Mouse (Mus musculus): ENCODE data around the gene 9230104L09Rik. TPM values are rescaled to one million over a fixed set of nuclear protein-coding genes. Genes with fewer than 3 reads are reported as not detected.
A peak's percentile ranks its signal among the peaks of the same experiment; 100 is the strongest.

Gene 9230104L09Rik
- polyA plus RNA-seq, 1 experiment from 2014 or later = not detected

DNA sequence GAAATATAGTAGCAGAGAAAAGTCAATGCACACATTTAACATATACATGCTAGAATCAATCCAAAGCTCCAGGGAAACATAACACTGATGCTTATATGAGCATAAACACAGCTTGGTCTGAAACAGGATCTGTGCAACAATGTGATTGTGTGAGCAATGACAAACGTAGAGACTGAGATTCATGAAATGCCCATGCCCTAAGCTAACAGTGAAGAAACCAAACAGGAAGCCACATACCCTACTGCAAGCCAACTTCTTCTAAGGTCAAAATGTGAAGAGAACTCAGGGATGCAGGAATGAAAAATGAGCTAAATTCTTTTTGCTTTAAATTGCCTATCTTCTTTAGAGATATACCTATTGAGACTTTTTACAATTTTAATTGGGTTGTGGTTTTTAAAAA lies 4.1 kb upstream of the 9230104L09Rik start:
- H3K4me1 ChIP-seq (ENCODE audit: control insufficient read depth, insufficient read depth, low read length) = peaks cover 15% of the 10 kb centered on the region
- no peaks in the 10 kb centered on the region for H3K9me3 ChIP-seq (replicated peaks; ENCODE audit: control insufficient read depth, low read length)
- no peak overlapping the region for H3K4me2 ChIP-seq (ENCODE audit: low read length)
- WGBS = 87% methylated on average over 1 of the region's 1 CpGs
- no peak overlapping the region for H3K27ac ChIP-seq (ENCODE audit: low read depth, low read length)
- no peak for ATAC-seq
- peaks cover 24% of the 10 kb centered on the region for H3K36me3 ChIP-seq (ENCODE audit: control insufficient read depth, insufficient read depth, low read length)
- H3K4me3 ChIP-seq (ENCODE audit: low read depth, low read length) = no peak overlapping the region
- H3K27me3 ChIP-seq (replicated peaks; ENCODE audit: control insufficient read depth, insufficient read depth, low read length) = no peaks in the 10 kb centered on the region
- no peak overlapping the region for H3K9ac ChIP-seq (ENCODE audit: low read length)
- no peak for DNase-seq (ENCODE audit: low spot score)

DNA sequence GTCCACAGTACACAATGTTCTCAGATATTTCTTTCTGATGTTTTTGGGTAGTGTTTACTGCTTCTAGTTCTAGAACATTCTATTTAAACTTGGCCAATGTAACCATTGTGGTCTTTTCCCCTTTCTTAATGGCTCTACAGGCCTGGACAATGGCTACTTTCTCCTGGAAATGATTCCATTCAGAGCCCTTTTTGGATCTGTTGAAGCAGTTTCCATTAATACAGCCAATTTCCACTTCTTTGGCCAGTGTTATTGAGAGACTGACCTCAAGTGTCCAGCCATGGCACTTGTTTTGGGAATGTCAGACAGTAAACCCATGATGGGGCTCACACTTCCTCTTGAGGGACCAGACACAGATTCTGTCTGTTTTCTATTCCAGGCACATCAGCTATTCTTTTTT lies 3.1 kb downstream of the 9230104L09Rik start:
- no peak overlapping the region for H3K4me3 ChIP-seq (ENCODE audit: low read depth, low read length)
- no peak overlapping the region for H3K9ac ChIP-seq (ENCODE audit: low read length)
- no peak overlapping the region for H3K27ac ChIP-seq (ENCODE audit: low read depth, low read length)
- H3K9me3 ChIP-seq (replicated peaks; ENCODE audit: control insufficient read depth, low read length) = no peaks in the 10 kb centered on the region
- H3K27me3 ChIP-seq (replicated peaks; ENCODE audit: control insufficient read depth, insufficient read depth, low read length) = no peaks in the 10 kb centered on the region
- DNase-seq (ENCODE audit: low spot score) (no peak), ATAC-seq (no peak)
- H3K4me1 ChIP-seq (ENCODE audit: control insufficient read depth, insufficient read depth, low read length) = no peaks in the 10 kb centered on the region
- no peaks in the 10 kb centered on the region for H3K36me3 ChIP-seq (ENCODE audit: control insufficient read depth, insufficient read depth, low read length)
- no peak overlapping the region for H3K4me2 ChIP-seq (ENCODE audit: low read length)

DNA sequence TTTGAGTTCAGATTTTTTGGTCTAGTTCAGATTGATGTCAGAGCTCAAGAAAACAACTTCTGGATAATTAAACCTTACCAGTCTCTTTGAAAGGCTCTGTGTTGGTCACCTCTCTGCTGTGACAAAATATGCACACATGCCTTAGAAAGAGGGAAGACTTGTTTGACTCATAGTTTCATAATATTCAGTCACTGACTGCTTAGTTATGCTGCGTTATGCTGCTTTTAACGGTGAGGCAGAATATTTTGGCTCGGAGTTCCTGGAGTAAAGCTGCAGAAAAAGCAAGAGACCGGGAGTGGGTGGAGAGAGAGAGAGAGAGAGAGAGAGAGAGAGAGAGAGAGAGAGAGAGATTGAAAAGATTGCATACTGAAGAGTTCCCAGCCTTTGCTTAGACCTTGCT lies 3.8 kb downstream of the 9230104L09Rik start:
- Histone ChIP-seq H3K36me3 (ENCODE audit: control insufficient read depth, insufficient read depth, low read length) (no peaks in the 10 kb centered on the region), H3K9me3 (replicated peaks; ENCODE audit: control insufficient read depth, low read length) (no peaks in the 10 kb centered on the region), H3K4me2 (ENCODE audit: low read length) (no peak overlapping the region), H3K27me3 (replicated peaks; ENCODE audit: control insufficient read depth, insufficient read depth, low read length) (no peaks in the 10 kb centered on the region), H3K4me1 (ENCODE audit: control insufficient read depth, insufficient read depth, low read length) (no peaks in the 10 kb centered on the region), H3K9ac (ENCODE audit: low read length) (no peak overlapping the region), H3K27ac (ENCODE audit: low read depth, low read length) (no peak overlapping the region), H3K4me3 (ENCODE audit: low read depth, low read length) (no peak overlapping the region)
- ATAC-seq (no peak), DNase-seq (ENCODE audit: low spot score) (no peak)
- WGBS = 77% methylated on average over 4 of the region's 4 CpGs

DNA sequence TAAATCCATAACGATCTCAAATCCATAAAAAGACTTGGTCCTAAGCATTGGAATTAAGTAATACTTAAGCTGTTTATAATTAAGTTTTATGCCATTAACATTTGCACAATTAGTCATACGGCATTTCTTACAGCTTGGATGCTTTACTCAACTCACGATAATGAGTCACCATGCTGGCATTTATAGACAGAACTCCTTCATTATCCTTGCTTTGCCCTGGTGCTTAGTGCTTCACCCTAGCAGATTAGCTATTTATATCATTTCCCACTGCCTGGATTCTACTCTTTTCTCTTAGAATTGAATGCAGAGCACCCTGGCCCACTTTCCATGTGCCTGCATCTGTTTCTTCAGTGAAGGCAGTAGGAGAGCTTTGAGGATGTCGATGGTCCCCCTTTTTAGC lies 7.3 kb downstream of the 9230104L09Rik start:
- ATAC-seq (no peak), DNase-seq (ENCODE audit: low spot score) (peak; percentile 7)
- Histone ChIP-seq H3K36me3 (ENCODE audit: control insufficient read depth, insufficient read depth, low read length) (no peaks in the 10 kb centered on the region), H3K27ac (ENCODE audit: low read depth, low read length) (no peak overlapping the region), H3K9ac (ENCODE audit: low read length) (no peak overlapping the region), H3K9me3 (replicated peaks; ENCODE audit: control insufficient read depth, low read length) (no peaks in the 10 kb centered on the region), H3K4me1 (ENCODE audit: control insufficient read depth, insufficient read depth, low read length) (no peaks in the 10 kb centered on the region), H3K27me3 (replicated peaks; ENCODE audit: control insufficient read depth, insufficient read depth, low read length) (no peaks in the 10 kb centered on the region), H3K4me3 (ENCODE audit: low read depth, low read length) (no peak overlapping the region), H3K4me2 (ENCODE audit: low read length) (no peak overlapping the region)
- 33% methylated on average over 4 of the region's 4 CpGs for WGBS

DNA sequence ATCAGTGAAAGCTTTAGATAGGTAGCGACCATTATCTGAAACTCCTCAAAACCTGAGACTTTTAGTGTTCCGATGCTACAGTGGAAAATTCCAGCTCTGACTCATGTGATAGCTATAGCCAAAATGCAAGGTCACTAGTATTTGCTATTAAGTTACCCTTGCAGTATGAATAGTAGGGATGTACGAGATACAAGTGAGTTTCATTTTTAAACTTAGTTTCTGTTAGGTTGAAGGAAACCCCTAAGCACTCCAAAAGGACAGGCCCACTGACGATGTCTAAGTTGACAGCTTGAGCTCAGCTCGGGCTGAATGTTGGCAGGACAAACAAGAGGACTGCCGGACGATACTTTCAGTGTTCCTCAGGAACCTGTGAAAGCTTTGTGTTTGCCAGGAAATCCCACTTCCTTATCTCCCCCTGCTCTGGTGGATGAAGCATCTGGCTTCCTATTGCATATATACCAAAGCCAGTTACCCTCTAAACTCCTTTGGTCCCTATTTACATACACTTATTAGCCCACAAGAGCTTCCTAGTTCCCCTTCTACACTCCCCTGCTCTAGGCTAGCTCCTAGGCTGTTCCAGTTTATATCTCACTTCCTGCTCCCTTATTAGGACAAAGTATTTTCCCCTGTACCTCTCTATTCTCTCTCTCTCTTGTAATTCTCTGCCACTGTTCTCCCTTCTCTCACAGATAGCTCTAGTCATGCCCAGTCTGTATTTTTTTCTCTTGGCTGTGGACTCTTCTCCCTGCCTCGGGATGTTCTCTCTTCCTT lies 8.0 kb downstream of the 9230104L09Rik start:
- Histone ChIP-seq H3K9ac (ENCODE audit: low read length) (no peak overlapping the region), H3K4me2 (ENCODE audit: low read length) (no peak overlapping the region), H3K9me3 (replicated peaks; ENCODE audit: control insufficient read depth, low read length) (no peaks in the 10 kb centered on the region), H3K36me3 (ENCODE audit: control insufficient read depth, insufficient read depth, low read length) (no peaks in the 10 kb centered on the region), H3K27ac (ENCODE audit: low read depth, low read length) (no peak overlapping the region), H3K4me1 (ENCODE audit: control insufficient read depth, insufficient read depth, low read length) (no peaks in the 10 kb centered on the region), H3K27me3 (replicated peaks; ENCODE audit: control insufficient read depth, insufficient read depth, low read length) (no peaks in the 10 kb centered on the region), H3K4me3 (ENCODE audit: low read depth, low read length) (no peak overlapping the region)
- ATAC-seq (no peak), DNase-seq (ENCODE audit: low spot score) (no peak)
- WGBS = 74% methylated on average over 8 of the region's 8 CpGs

DNA sequence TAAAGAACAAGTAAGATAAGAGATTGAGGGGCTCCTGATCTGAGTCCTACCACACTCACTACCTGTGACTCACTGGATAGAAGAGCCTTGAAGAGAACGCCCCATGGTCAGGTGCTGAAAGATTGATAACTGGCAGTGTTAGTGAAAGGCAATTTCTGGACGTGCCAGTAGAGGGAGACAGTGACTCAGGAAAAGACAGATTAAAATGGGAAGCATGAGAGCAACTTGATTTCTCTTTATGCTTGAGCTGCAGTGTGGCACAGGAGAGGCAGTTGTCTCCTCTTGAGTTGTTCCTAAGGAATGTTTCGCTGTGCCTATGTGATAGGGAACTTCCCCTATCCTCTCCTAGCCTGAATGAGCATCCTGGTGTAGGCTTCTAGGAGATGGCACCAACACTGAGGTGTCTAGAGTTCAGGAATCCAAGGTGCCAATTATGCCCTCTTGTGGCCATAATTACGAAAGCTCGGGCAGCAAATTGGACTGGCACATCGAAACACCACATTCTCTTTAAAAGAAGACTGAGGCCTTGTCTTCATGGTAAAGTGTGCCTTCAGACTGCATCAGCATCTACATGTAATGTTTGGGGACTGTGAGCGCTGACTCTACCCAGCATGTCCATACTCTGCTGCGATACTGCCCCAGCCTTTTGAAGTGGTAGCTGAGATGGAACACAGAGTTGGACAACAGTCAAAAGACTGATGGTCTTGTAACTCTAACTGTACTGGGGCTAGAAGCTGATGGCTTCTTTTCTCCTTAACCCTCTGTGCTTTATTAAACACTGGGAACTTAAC lies 13.5 kb downstream of the 9230104L09Rik start:
- 39% methylated on average over 8 of the region's 8 CpGs for WGBS
- H3K4me2 ChIP-seq (ENCODE audit: low read length) = no peak overlapping the region
- ATAC-seq (peak; percentile 81), DNase-seq (ENCODE audit: low spot score) (peak; percentile 81)
- H3K4me3 ChIP-seq (ENCODE audit: low read depth, low read length) = no peak overlapping the region
- no peak overlapping the region for H3K27ac ChIP-seq (ENCODE audit: low read depth, low read length)
- no peaks in the 10 kb centered on the region for H3K9me3 ChIP-seq (replicated peaks; ENCODE audit: control insufficient read depth, low read length)
- no peaks in the 10 kb centered on the region for H3K27me3 ChIP-seq (replicated peaks; ENCODE audit: control insufficient read depth, insufficient read depth, low read length)
- H3K4me1 ChIP-seq (ENCODE audit: control insufficient read depth, insufficient read depth, low read length) = no peaks in the 10 kb centered on the region
- no peaks in the 10 kb centered on the region for H3K36me3 ChIP-seq (ENCODE audit: control insufficient read depth, insufficient read depth, low read length)
- no peak overlapping the region for H3K9ac ChIP-seq (ENCODE audit: low read length)

DNA sequence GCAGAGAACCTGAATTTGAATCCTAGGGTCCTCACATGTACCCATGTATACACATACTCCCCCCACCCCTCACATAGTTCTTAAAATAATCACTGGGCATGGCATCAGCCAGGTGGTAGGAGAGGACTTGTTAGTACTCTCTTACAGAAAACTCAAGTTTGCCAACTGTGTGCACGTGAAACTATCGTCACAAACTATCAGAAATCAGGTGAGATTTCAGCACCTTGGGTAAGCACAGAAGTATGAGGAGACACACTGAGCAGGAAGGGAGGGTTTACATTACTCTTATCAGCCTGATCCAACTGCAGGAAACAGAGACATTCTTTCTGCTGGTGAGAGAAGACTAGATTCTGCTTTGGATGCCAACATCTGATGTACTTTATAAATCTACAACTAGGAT lies 25.6 kb downstream of the 9230104L09Rik start:
- Histone ChIP-seq H3K9me3 (replicated peaks; ENCODE audit: control insufficient read depth, low read length) (no peaks in the 10 kb centered on the region), H3K4me3 (ENCODE audit: low read depth, low read length) (no peak overlapping the region), H3K9ac (ENCODE audit: low read length) (no peak overlapping the region), H3K27ac (ENCODE audit: low read depth, low read length) (no peak overlapping the region), H3K36me3 (ENCODE audit: control insufficient read depth, insufficient read depth, low read length) (no peaks in the 10 kb centered on the region), H3K4me2 (ENCODE audit: low read length) (no peak overlapping the region), H3K27me3 (replicated peaks; ENCODE audit: control insufficient read depth, insufficient read depth, low read length) (no peaks in the 10 kb centered on the region), H3K4me1 (ENCODE audit: control insufficient read depth, insufficient read depth, low read length) (no peaks in the 10 kb centered on the region)
- ATAC-seq (no peak), DNase-seq (ENCODE audit: low spot score) (no peak)
- WGBS = 89% methylated on average over 2 of the region's 2 CpGs

DNA sequence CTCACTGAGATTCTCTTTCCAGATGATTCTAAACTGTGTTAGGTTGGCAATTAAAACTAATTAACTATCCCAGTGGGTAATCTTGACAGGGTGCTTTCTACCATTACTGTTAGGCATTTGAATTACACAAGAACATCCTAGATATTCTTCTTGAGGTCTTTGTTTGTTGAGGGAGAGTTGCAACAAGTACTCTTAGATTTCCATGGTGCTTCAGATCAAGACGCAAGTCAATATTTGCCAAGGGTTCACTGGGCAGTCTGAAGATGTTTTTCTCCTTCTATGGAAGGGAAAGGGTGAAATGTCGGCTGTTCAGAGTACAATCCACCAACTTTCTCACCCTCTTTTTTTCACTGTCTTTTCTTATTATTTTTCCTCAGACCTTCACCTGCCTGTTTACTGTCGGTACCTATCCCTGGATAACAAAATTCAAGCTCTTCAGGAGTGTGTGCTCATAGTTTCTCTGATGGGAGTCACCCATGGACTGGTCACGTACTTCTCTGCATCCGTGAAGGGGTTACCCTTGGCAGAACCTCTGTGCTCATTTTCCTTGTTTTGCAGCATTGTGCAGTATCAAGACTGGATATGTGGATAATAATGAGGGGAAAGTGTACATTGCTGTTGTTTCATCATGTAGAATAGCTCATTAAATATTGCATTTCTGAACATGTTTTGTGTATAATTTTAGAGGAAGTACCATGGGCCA lies 26.6 kb downstream of the 9230104L09Rik start:
- no peak for ATAC-seq
- Histone ChIP-seq H3K36me3 (ENCODE audit: control insufficient read depth, insufficient read depth, low read length) (no peaks in the 10 kb centered on the region), H3K4me1 (ENCODE audit: control insufficient read depth, insufficient read depth, low read length) (no peaks in the 10 kb centered on the region)

More for the DNA sequence above, 26.6 kb downstream of the 9230104L09Rik start:
- no peaks in the 10 kb centered on the region for H3K9me3 ChIP-seq (replicated peaks; ENCODE audit: control insufficient read depth, low read length)
- H3K4me2 ChIP-seq (ENCODE audit: low read length) = no peak overlapping the region
- no peak overlapping the region for H3K27ac ChIP-seq (ENCODE audit: low read depth, low read length)
- no peaks in the 10 kb centered on the region for H3K27me3 ChIP-seq (replicated peaks; ENCODE audit: control insufficient read depth, insufficient read depth, low read length)
- 91% methylated on average over 5 of the region's 5 CpGs for WGBS
- DNase-seq (ENCODE audit: low spot score) = no peak
- H3K9ac ChIP-seq (ENCODE audit: low read length) = no peak overlapping the region
- H3K4me3 ChIP-seq (ENCODE audit: low read depth, low read length) = no peak overlapping the region

All from forebrain, embryonic 14.5 days (tissue).